Mouse (Mus musculus) embryo, embryonic 10.5 days (tissue): ENCODE data around the gene Smco2.

Experiments
- DNase-seq: peaks from one replicate; pipeline ENCODE4 v3.0.0-alpha.2; 2015; ENCODE audit warnings: low spot score

Smco2 gene

DNA sequence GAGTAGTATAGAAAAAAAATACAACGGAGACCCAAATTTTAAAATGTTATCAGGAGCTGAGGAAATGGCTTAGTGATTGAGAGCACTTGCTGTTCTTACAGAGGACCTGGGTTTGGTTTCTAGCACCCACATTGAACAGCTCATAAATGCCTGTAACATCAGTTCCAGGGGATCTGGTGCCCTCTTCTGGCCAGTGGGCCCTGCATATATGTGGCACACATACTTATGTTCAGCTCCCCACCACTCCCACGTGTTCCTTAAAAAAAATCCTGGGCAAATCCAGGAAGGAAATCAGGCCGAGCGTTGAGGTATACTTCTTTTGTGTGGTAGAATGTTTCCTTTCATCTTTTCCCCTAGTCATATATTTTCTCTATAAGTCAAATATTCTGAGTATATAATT lies 52.0 kb downstream of the Smco2 start:
- DNase-seq = no peak

GRCm38 (mm10) chr6:146903632-146904031 lies 53.7 kb downstream of the Smco2 start:
- no peak for DNase-seq

DNA sequence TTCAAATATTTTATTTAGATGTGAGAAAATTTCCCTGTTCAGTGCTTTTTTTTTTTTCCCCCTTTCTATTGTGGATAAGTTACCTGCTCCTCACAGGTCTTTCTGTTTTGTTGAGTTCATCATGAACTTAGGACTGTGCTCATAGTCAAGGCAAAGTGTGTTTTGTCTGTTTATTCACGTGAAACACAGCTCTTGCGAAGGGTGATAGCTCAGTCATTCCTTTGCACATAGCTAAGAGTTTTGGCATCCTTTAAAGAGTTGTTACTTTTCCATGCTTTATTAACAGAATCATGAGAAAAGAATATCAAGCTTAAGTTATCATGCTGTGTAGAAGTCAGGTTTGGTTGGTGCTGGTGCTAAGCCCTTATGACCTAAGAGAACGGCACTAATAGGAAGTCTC lies 54.8 kb downstream of the Smco2 start:
- DNase-seq = no peak

- no peak for DNase-seq
Measured at GRCm38 (mm10) chr6:146906000-146906786, 56.3 kb downstream of the Smco2 start.

DNA sequence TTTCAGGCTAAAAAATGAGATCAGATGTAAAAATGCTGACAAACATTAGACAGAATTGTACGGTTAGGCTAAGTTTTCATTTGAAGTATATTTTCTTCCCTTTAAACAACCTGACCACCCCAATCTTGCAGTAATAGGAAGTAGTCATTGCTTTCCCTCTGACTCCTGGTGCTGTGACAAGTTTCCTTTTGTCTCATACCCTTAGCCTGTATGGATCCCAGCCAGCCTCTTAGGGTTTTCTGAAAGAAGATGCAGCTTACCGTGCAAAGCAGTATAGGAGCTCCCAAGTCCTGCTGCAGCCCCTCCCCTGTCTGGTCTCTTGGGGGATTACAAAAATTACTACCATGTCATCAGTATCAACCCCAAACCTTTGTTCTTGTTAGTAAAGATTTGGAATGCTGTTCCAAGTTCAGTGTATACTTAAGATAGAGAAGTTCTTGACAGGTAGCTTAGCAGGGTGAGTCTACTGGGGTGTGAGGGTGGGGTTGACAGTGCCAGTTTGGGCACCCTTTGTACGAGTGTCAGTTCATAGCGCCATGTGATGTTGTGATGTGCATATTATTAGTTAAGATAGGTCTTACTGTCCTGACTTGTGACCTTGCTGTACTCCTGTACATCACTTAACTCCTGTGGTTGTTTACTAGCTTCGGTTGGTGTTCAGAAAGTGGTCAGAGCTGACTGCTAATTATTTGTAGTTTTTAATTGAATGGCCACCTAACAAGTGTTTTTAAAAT lies 57.3 kb downstream of the Smco2 start:
- no peak for DNase-seq

- no peak for DNase-seq
Measured at GRCm38 (mm10) chr6:146907795-146908190, 57.9 kb downstream of the Smco2 start.

GRCm38 (mm10) chr6:146908801-146909200 lies 58.9 kb downstream of the Smco2 start:
- no peak for DNase-seq

GRCm38 (mm10) chr6:146909725-146910489 lies 60.0 kb downstream of the Smco2 start:
- no peak for DNase-seq

DNA sequence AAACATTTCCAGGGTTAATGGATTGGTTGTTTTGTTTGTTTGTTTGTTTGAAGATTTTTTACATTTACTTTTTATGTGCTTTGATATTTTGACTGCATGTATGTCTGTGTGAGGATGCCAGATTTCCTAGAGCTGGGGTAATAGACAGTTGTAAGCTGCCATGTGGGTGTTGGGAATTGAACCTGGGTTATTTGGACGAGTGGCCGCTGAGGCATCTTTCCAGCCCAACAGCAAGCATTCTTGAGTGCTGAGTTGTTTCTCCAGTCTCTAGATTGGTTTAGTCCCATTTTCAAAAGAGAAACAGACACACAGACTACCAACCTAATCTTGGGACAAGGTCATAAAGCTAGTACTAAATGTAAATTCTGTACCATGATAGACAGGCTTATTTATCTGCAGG lies 60.9 kb downstream of the Smco2 start:
- no peak for DNase-seq

DNA sequence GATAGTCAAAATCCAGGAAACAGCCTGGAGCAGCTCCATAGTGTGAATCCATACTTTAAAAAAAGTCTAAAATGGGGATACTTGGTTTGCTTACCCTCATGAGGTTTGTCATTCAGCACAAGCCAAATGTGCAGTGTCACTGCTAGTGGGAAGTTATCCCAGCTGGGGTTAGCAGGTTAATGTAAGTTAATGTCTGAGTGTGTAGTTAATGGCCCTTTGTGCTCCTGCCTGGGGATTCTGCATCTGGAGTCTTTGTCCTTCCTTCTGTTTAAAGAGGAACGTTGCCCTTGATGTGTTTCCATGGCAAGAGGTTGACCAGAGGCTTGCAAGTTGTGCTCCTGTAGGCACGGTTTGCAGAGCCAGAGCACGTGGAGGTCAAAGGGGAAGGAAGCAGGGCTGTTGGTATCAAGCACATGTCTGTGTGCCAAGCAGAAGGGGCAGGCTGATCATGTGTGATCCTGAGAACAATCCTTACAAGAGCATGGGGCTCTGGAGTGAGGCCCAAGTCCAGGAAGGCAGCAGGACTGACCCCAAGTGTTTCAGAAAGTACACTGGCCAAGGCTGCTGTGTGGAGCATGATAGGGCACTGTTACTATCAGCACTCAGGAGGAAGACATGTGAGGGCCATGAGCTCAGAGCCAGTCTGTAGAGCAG lies 63.1 kb downstream of the Smco2 start:
- peak; percentile 41 for DNase-seq

GRCm38 (mm10) chr6:146913489-146914198 lies 63.7 kb downstream of the Smco2 start:
- no peak for DNase-seq

GRCm38 (mm10) chr6:146915808-146916207 lies 65.9 kb downstream of the Smco2 start:
- no peak for DNase-seq

GRCm38 (mm10) chr6:146917396-146917795 lies 67.5 kb downstream of the Smco2 start:
- DNase-seq = no peak

- DNase-seq = no peak
Measured at GRCm38 (mm10) chr6:146918341-146918740, 68.4 kb downstream of the Smco2 start.
